Mouse (Mus musculus) embryonic fibroblast, embryonic 13.5 days (primary cell): ENCODE data around the gene Dennd4a. TPM values are rescaled to one million over a fixed set of nuclear protein-coding genes. Genes with fewer than 3 reads are reported as not detected.
A peak's percentile ranks its signal among the peaks of the same experiment; 100 is the strongest.

Experiments used
- H3K27ac ChIP-seq: 2 replicates; pipeline ENCODE4 v1.5.1; 2012; ENCODE audit warnings: low read length, control low read depth, inconsistent platforms; ENCODE audit not compliant: insufficient read depth
- H3K4me1 ChIP-seq: 2 replicates; pipeline ENCODE4 v1.6.1; 2011; ENCODE audit warnings: low read length; ENCODE audit not compliant: control insufficient read depth, insufficient read depth
- H3K4me3 ChIP-seq: 2 replicates; pipeline ENCODE4 v1.5.1; 2011; ENCODE audit warnings: mild to moderate bottlenecking, control low read depth, low read length; ENCODE audit not compliant: insufficient read depth
- CTCF ChIP-seq: IDR thresholded peaks from 2 replicates; pipeline ENCODE4 v1.5.1; 2011; ENCODE audit warnings: mild to moderate bottlenecking, control low read depth, low read length, moderate library complexity, borderline replicate concordance; ENCODE audit not compliant: insufficient read depth
- POLR2A ChIP-seq: IDR thresholded peaks from 2 replicates; pipeline ENCODE4 v1.6.1; 2011; ENCODE audit warnings: low read depth, mild to moderate bottlenecking, control low read depth, low read length, moderate library complexity
- polyA plus RNA-seq: library from polyadenylated mRNA; stranded (reverse); fragments of >200 nt; gene quantifications from 2 replicates; pipeline ENCODE4 v1.2.4, GENCODE M21; 2011; ENCODE audit warnings: low read depth; ENCODE audit not compliant: missing spikeins, insufficient read length

Gene Dennd4a
- polyA plus RNA-seq, 1 experiment, result 51.0 TPM

GRCm38 (mm10) chr9:64774411-64774811, 36.7 kb upstream of the Dennd4a start:
- H3K4me1 ChIP-seq, result no peaks in the 10 kb centered on the region
- H3K4me3 ChIP-seq, result no peak overlapping the region
- H3K27ac ChIP-seq, result no peak overlapping the region
- no peak for TF ChIP-seq POLR2A
- TF ChIP-seq CTCF, result no peak

- Histone ChIP-seq H3K4me3 (no peak overlapping the region), H3K27ac (no peak overlapping the region), H3K4me1 (no peaks in the 10 kb centered on the region)
- TF ChIP-seq CTCF, result no peak
- TF ChIP-seq POLR2A, result no peak
Observed at GRCm38 (mm10) chr9:64774883-64775282, 36.3 kb upstream of the Dennd4a start.

- H3K27ac ChIP-seq, result no peak overlapping the region
- TF ChIP-seq POLR2A (no peak), CTCF (no peak)
- no peak overlapping the region for H3K4me3 ChIP-seq
- H3K4me1 ChIP-seq, result no peaks in the 10 kb centered on the region
Observed at GRCm38 (mm10) chr9:64775491-64775890, 35.6 kb upstream of the Dennd4a start.

- TF ChIP-seq CTCF (no peak), POLR2A (no peak)
- no peak overlapping the region for H3K27ac ChIP-seq
- no peaks in the 10 kb centered on the region for H3K4me1 ChIP-seq
- no peak overlapping the region for H3K4me3 ChIP-seq
Observed at GRCm38 (mm10) chr9:64777441-64777987, 33.6 kb upstream of the Dennd4a start.

GRCm38 (mm10) chr9:64778151-64778550, 33.0 kb upstream of the Dennd4a start:
- Histone ChIP-seq H3K4me3 (no peak overlapping the region), H3K27ac (no peak overlapping the region), H3K4me1 (no peaks in the 10 kb centered on the region)
- no peak for TF ChIP-seq CTCF
- no peak for TF ChIP-seq POLR2A

- H3K4me3 ChIP-seq, result no peak overlapping the region
- no peak for TF ChIP-seq POLR2A
- no peak for TF ChIP-seq CTCF
- H3K27ac ChIP-seq, result no peak overlapping the region
- no peaks in the 10 kb centered on the region for H3K4me1 ChIP-seq
Observed at GRCm38 (mm10) chr9:64779628-64780027, 31.5 kb upstream of the Dennd4a start.

GRCm38 (mm10) chr9:64783511-64783910, 27.6 kb upstream of the Dennd4a start:
- no peak overlapping the region for H3K27ac ChIP-seq
- H3K4me1 ChIP-seq, result peaks cover 4% of the 10 kb centered on the region; the same call in 1 of the 2 replicates
- TF ChIP-seq POLR2A, result no peak
- TF ChIP-seq CTCF, result no peak
- H3K4me3 ChIP-seq, result no peak overlapping the region

GRCm38 (mm10) chr9:64784841-64785240, 26.3 kb upstream of the Dennd4a start:
- no peak for TF ChIP-seq POLR2A
- TF ChIP-seq CTCF, result peak; percentile 88
- H3K4me1 ChIP-seq, result peaks cover 4% of the 10 kb centered on the region; the same call in 1 of the 2 replicates
- H3K4me3 ChIP-seq, result no peak overlapping the region
- peak overlapping the region; percentile 91; the same call in 1 of the 2 replicates for H3K27ac ChIP-seq

GRCm38 (mm10) chr9:64786216-64786905, 24.8 kb upstream of the Dennd4a start:
- Histone ChIP-seq H3K4me1 (peaks cover 10% of the 10 kb centered on the region; the same call in 1 of the 2 replicates), H3K27ac (peak overlapping the region; percentile 91; the same call in 1 of the 2 replicates)

GRCm38 (mm10) chr9:64788070-64788469, 23.1 kb upstream of the Dennd4a start:
- no peak overlapping the region for H3K4me3 ChIP-seq
- H3K27ac ChIP-seq, result no peak overlapping the region
- TF ChIP-seq CTCF (no peak), POLR2A (no peak)
- peaks cover 13% of the 10 kb centered on the region for H3K4me1 ChIP-seq

More at GRCm38 (mm10) chr9:64786216-64786905, 24.8 kb upstream of the Dennd4a start:
- TF ChIP-seq CTCF (no peak), POLR2A (no peak)
- no peak overlapping the region for H3K4me3 ChIP-seq
